Mouse (Mus musculus) midbrain, embryonic 14.5 days (tissue): Measurements from ENCODE around the gene Dnase1l2. TPM values are rescaled to one million over a fixed set of nuclear protein-coding genes. Genes with fewer than 3 reads are reported as not detected.

Source experiments
- ATAC-seq: fragments of 200-750 bp; cut with Nextera tagmentation; 2 replicates; pipeline ENCODE4 v1.8.0; 2017; ENCODE audit warnings: moderate number of reproducible peaks, moderate library complexity; ENCODE audit not compliant: low FRiP score, low TSS enrichment
- DNase-seq: peaks from one replicate; pipeline ENCODE4 v3.0.0-alpha.2; 2015
- H3K27ac ChIP-seq: fragments of 300-500 bp; sonication (generic); replicated peaks from 2 replicates; pipeline ENCODE4 v1.5.1; 2014; ENCODE audit warnings: mild to moderate bottlenecking, low read depth, low read length, moderate library complexity
- H3K27me3 ChIP-seq: fragments of 300-500 bp; sonication (generic); 2 replicates; pipeline ENCODE4 v1.6.1; 2014; ENCODE audit warnings: low read length, control low read depth, mixed read lengths; ENCODE audit not compliant: control insufficient read depth, insufficient read depth
- H3K36me3 ChIP-seq: fragments of 300-500 bp; sonication (generic); 2 replicates; pipeline ENCODE4 v1.6.1; 2014; ENCODE audit warnings: low read length, control low read depth; ENCODE audit not compliant: control insufficient read depth, insufficient read depth
- H3K4me1 ChIP-seq: fragments of 300-500 bp; sonication (generic); 2 replicates; pipeline ENCODE4 v1.6.1; 2014; ENCODE audit warnings: mild to moderate bottlenecking, antibody characterized with exemption, low read length, control low read depth; ENCODE audit not compliant: control insufficient read depth, insufficient read depth
- H3K4me2 ChIP-seq: fragments of 300-500 bp; sonication (generic); 2 replicates; pipeline ENCODE4 v1.6.1; 2014; ENCODE audit warnings: mild to moderate bottlenecking, low read length, moderate library complexity
- H3K4me3 ChIP-seq: fragments of 300-500 bp; sonication (generic); replicated peaks from 2 replicates; pipeline ENCODE4 v1.5.1; 2014; ENCODE audit warnings: low read depth, low read length
- H3K9ac ChIP-seq: fragments of 300-500 bp; sonication (generic); replicated peaks from 2 replicates; pipeline ENCODE4 v1.6.1; 2014; ENCODE audit warnings: mild to moderate bottlenecking, low read length, moderate library complexity
- H3K9me3 ChIP-seq: fragments of 300-500 bp; sonication (generic); 2 replicates; pipeline ENCODE4 v1.6.1; 2016; ENCODE audit warnings: low read length, control low read depth, mixed read lengths; ENCODE audit not compliant: control insufficient read depth
- WGBS: fragments of 180-500 bp; shearing (Covaris S2); extraction: QIAGEN DNeasy Blood & Tissue Kit; methylation state at CpG from one replicate; pipeline ENCODE4 v1.1.7; 2014; 5-methylcytosine and 5-hydroxymethylcytosine counted together
- polyA plus RNA-seq: library from polyadenylated mRNA; unstranded; fragments of >200 nt; fragmentation: Nextera tagmentation; extraction: Ambion mirVana; gene quantifications from 2 replicates; pipeline ENCODE4 v1.2.1, GENCODE M21; 2014

The Dnase1l2 gene
- polyA plus RNA-seq, 1 experiment from 2014 or later: 4.2 TPM

DNA sequence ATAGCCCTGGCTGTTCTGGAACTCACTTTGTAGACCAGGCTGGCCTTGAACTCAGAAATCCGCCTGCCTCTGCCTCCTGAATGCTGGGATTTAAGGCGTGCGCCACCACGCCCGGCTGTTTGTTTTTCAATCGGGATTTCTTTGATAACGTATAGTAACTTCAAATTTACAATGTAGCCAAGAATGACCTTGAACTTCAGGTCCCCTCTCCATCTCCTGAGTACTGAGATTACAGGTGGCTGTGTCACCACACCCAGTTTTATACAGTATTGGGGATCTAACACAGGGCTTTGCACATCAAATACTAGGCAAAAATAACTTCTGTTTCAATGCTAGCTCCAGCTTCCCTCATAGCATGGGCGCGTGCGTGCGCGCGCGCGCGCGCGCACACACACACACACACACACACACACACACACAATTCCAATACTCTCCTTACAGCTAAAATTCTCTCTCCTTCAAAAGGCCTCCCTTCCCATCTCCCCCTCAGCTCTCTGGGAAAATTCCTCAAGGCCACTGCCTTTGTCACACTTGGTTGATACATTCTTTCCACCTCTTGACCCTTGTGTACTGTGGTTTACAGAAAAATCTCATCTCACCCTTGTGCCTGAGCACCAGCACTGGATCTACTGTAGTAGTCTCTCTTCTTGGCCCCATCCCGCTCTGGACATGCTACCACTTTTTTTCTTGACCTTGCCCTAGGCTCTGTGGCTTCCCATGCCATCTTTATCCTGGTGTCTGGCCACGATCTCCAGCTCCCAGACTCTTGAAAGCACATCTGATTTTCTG, 38.3 kb upstream of the Dnase1l2 start:
- H3K9ac ChIP-seq: no peak overlapping the region
- no peak overlapping the region for H3K4me3 ChIP-seq
- DNase-seq (no peak), ATAC-seq (no peak)
- 93% methylated on average over 20 of the region's 20 CpGs for whole genome bisulfite sequencing
- H3K27me3 ChIP-seq: no peaks in the 10 kb centered on the region
- H3K27ac ChIP-seq: no peak overlapping the region
- H3K36me3 ChIP-seq: peaks cover 11% of the 10 kb centered on the region
- no peaks in the 10 kb centered on the region for H3K9me3 ChIP-seq
- H3K4me1 ChIP-seq: peaks cover 10% of the 10 kb centered on the region
- no peak overlapping the region for H3K4me2 ChIP-seq

DNA sequence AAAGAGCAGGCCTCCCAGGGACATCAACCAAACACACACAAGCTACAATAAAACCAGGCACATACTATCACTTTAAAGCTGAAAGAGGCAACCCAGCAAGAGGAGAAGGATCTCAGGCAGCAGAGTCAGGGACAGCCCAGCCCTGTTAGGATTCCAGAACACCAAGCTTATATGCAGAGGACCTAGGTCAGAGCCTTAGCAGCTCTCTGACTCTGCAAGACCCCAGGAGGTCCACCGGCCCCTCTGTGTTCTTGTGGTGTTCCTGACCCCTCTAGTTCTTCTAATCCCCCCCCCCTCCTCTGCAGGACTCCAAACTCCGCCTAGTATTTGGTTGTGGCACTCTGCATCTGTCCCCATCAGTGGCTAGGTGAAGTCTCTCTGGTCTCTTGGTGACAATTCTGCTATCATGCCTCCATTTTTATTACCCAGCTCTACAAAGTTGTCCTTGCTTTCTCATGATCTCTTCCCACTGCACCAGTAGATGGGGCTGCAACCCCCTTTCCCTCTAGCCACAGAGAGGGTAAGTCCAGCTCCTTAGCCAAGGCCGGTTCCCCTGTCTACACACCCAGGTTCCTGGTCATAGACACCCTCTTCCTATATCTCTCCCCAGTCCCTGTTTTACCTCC, 37.4 kb upstream of the Dnase1l2 start:
- Histone ChIP-seq H3K36me3 (peaks cover 20% of the 10 kb centered on the region), H3K4me3 (no peak overlapping the region), H3K27me3 (no peaks in the 10 kb centered on the region), H3K9ac (no peak overlapping the region), H3K9me3 (no peaks in the 10 kb centered on the region), H3K4me2 (no peak overlapping the region), H3K27ac (no peak overlapping the region), H3K4me1 (peaks cover 7% of the 10 kb centered on the region)
- peak; percentile 20 for DNase-seq
- ATAC-seq: no peak
- 26% methylated on average over 3 of the region's 3 CpGs for WGBS

DNA sequence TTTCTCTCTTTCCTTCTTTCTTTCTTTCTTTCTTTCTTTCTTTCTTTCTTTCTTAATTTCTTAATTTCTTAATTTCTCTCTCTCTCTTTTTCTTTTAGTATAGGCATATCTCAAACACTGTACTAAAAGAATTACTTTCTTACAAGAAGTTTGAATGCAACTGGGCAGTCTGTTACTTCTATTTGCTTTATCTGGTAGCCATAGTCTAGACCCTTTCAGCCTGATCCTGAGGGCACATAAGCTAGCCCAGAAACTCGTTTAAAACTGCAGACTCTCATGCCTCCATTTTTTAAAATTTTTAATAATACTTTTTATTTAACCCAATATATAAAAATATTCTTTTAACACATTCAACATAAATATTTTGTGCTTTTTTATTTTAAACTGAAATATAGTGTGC, 36.5 kb upstream of the Dnase1l2 start:
- Histone ChIP-seq H3K4me1 (peaks cover 7% of the 10 kb centered on the region), H3K9me3 (no peaks in the 10 kb centered on the region), H3K36me3 (peaks cover 28% of the 10 kb centered on the region), H3K4me2 (peak overlapping the region; percentile 58), H3K4me3 (peak overlapping the region; percentile 63), H3K27ac (no peak overlapping the region), H3K9ac (no peak overlapping the region), H3K27me3 (no peaks in the 10 kb centered on the region)
- ATAC-seq (no peak), DNase-seq (no peak)
- WGBS: 26% methylated on average over 1 of the region's 1 CpGs

- H3K9me3 ChIP-seq: no peaks in the 10 kb centered on the region
- H3K27ac ChIP-seq: peak within 1 kb of the TSS; percentile 94
- peaks cover 7% of the 10 kb centered on the region for H3K4me1 ChIP-seq
- peak within 1 kb of the TSS; percentile 63 for H3K4me3 ChIP-seq
- peak within 1 kb of the TSS; percentile 65 for H3K9ac ChIP-seq
- under 1% methylated on average over 48 of the region's 48 CpGs for WGBS
- DNase-seq (peak; percentile 98), ATAC-seq (peak; percentile 93)
- no peaks in the 10 kb centered on the region for H3K27me3 ChIP-seq
- peaks cover 35% of the 10 kb centered on the region for H3K36me3 ChIP-seq
- H3K4me2 ChIP-seq: peak within 1 kb of the TSS; percentile 58
These were observed 35.9 kb upstream of the Dnase1l2 start, which contains the start of gene Mlst8 for GRCm38 (mm10) chr17:24478663-24479380. Gene Mlst8 (minus strand): TSS chr17:24479078.

- peaks cover 36% of the 10 kb centered on the region for H3K36me3 ChIP-seq
- peak overlapping the region; percentile 65 for H3K9ac ChIP-seq
- H3K4me1 ChIP-seq: peaks cover 7% of the 10 kb centered on the region
- DNase-seq (no peak), ATAC-seq (peak; percentile 3)
- H3K9me3 ChIP-seq: no peaks in the 10 kb centered on the region
- no peaks in the 10 kb centered on the region for H3K27me3 ChIP-seq
- H3K27ac ChIP-seq: no peak overlapping the region; the same call in 1 of the 2 replicates
- WGBS: 51% methylated on average over 11 of the region's 11 CpGs
- peak overlapping the region; percentile 63 for H3K4me3 ChIP-seq
- peak overlapping the region; percentile 58 for H3K4me2 ChIP-seq
These were observed 35.2 kb upstream of the Dnase1l2 start for GRCm38 (mm10) chr17:24477985-24478600.

- Histone ChIP-seq H3K27me3 (no peaks in the 10 kb centered on the region), H3K36me3 (peaks cover 44% of the 10 kb centered on the region), H3K4me3 (no peak overlapping the region), H3K4me2 (peak overlapping the region; percentile 58; the same call in 1 of the 2 replicates), H3K9ac (peak overlapping the region; percentile 65; the same call in 1 of the 2 replicates), H3K9me3 (no peaks in the 10 kb centered on the region), H3K27ac (no peak overlapping the region), H3K4me1 (peaks cover 10% of the 10 kb centered on the region)
- WGBS: 94% methylated on average over 20 of the region's 20 CpGs
- ATAC-seq (no peak), DNase-seq (no peak)
These were observed 34.4 kb upstream of the Dnase1l2 start for GRCm38 (mm10) chr17:24477053-24477984.

DNA sequence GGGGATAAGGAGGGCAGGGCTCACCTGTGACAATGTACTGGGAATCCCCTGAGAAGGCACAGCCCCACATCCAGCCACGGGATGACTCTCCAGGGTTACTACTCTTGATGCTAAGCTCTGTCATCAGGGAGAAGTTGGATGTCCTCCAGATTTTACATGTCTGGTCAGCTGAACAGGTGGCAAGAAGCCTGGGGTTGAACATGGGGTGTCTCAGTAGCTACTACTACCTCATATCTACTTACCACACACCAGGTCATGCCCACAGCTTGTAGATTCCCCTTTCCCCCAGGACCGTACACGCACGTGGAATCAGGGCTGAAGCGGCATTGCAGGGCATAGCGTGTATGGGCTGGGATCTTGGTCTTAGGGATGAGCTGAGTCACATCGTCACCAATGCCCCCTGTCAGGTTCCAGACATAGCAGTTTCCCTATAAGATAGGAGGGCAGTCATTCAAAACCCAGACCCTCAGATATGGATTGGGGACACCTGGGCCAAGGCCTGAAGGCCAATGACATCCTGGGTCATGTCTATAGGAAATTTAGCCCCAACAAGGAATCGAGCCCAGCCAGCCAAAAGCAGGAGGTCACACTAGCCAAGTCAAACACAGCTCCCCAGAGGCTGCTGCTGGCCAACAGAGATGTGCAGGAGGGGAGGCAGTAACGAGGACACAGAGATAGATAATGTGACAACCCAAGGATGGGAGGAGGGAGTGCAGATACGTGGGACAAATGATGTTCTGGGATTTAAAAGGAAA, 33.3 kb upstream of the Dnase1l2 start:
- H3K4me1 ChIP-seq: peaks cover 21% of the 10 kb centered on the region
- DNase-seq (no peak), ATAC-seq (no peak)
- no peak overlapping the region for H3K27ac ChIP-seq
- H3K27me3 ChIP-seq: no peaks in the 10 kb centered on the region
- no peak overlapping the region for H3K9ac ChIP-seq
- 92% methylated on average over 10 of the region's 10 CpGs for WGBS
- peaks cover 46% of the 10 kb centered on the region for H3K36me3 ChIP-seq
- H3K9me3 ChIP-seq: no peaks in the 10 kb centered on the region
- H3K4me2 ChIP-seq: no peak overlapping the region
- no peak overlapping the region for H3K4me3 ChIP-seq
